Mouse (Mus musculus): ENCODE measurements around the gene Mcat. TPM values are rescaled to one million over a fixed set of nuclear protein-coding genes. Genes with fewer than 3 reads are reported as not detected.

Gene Mcat
- polyA plus RNA-seq, 1 experiment from 2014 or later: 43.1 TPM

- ATAC-seq (ENCODE audit: insufficient read depth): no peak
- DNase-seq: no peak
- WGBS: 54% methylated on average over 8 of the region's 8 CpGs
- peak overlapping the region; percentile 97 for H3K4me2 ChIP-seq
- peaks cover 10% of the 10 kb centered on the region for H3K36me3 ChIP-seq (ENCODE audit: insufficient read depth)
- no peaks in the 10 kb centered on the region for H3K4me1 ChIP-seq (ENCODE audit: insufficient read depth)
- H3K27ac ChIP-seq (ENCODE audit: low read depth): peak overlapping the region; percentile 42; the same call in 1 of the 2 replicates
- TF ChIP-seq CTCF (IDR thresholded peaks at IDR 0.05; ENCODE audit: low read depth): no peak
- peak overlapping the region; percentile 79; the same call in 1 of the 2 replicates for H3K4me3 ChIP-seq (ENCODE audit: low read depth, low read length)
- peak overlapping the region; percentile 44 for H3K9ac ChIP-seq
- H3K9me3 ChIP-seq (ENCODE audit: low read depth, low read length): no peaks in the 10 kb centered on the region
- no peaks in the 10 kb centered on the region for H3K27me3 ChIP-seq (ENCODE audit: insufficient read depth, low read length)
These were observed 28.9 kb upstream of the Mcat start for GRCm38 (mm10) chr15:83592260-83593188.

- 77% methylated on average over 6 of the region's 6 CpGs for WGBS
- no peak for ATAC-seq (ENCODE audit: insufficient read depth)
- no peak for DNase-seq
- H3K36me3 ChIP-seq (ENCODE audit: insufficient read depth): peaks cover 18% of the 10 kb centered on the region
- H3K27me3 ChIP-seq (ENCODE audit: insufficient read depth, low read length): no peaks in the 10 kb centered on the region
- H3K4me1 ChIP-seq (ENCODE audit: insufficient read depth): no peaks in the 10 kb centered on the region
- no peak overlapping the region; the same call in 1 of the 2 replicates for H3K4me2 ChIP-seq
- no peak overlapping the region for H3K4me3 ChIP-seq (ENCODE audit: low read depth, low read length)
- TF ChIP-seq CTCF (IDR thresholded peaks at IDR 0.05; ENCODE audit: low read depth): no peak
- no peaks in the 10 kb centered on the region for H3K9me3 ChIP-seq (ENCODE audit: low read depth, low read length)
- H3K27ac ChIP-seq (ENCODE audit: low read depth): no peak overlapping the region; the same call in 1 of the 2 replicates
- no peak overlapping the region for H3K9ac ChIP-seq
These were observed 28.2 kb upstream of the Mcat start for GRCm38 (mm10) chr15:83591758-83592157.

GRCm38 (mm10) chr15:83590841-83591240 is 27.3 kb upstream of the Mcat start:
- Histone ChIP-seq H3K4me2 (no peak overlapping the region), H3K9me3 (ENCODE audit: low read depth, low read length) (no peaks in the 10 kb centered on the region), H3K27ac (ENCODE audit: low read depth) (no peak overlapping the region), H3K4me3 (ENCODE audit: low read depth, low read length) (no peak overlapping the region), H3K36me3 (ENCODE audit: insufficient read depth) (peaks cover 27% of the 10 kb centered on the region), H3K27me3 (ENCODE audit: insufficient read depth, low read length) (no peaks in the 10 kb centered on the region), H3K9ac (no peak overlapping the region), H3K4me1 (ENCODE audit: insufficient read depth) (no peaks in the 10 kb centered on the region)
- WGBS: 90% methylated on average over 4 of the region's 4 CpGs
- no peak for DNase-seq
- ATAC-seq (ENCODE audit: insufficient read depth): no peak
- no peak for TF ChIP-seq CTCF (IDR thresholded peaks at IDR 0.05; ENCODE audit: low read depth)

- H3K4me3 ChIP-seq (ENCODE audit: low read depth, low read length): no peak overlapping the region
- 84% methylated on average over 6 of the region's 6 CpGs for whole genome bisulfite sequencing
- H3K27ac ChIP-seq (ENCODE audit: low read depth): no peak overlapping the region
- H3K27me3 ChIP-seq (ENCODE audit: insufficient read depth, low read length): no peaks in the 10 kb centered on the region
- no peak for DNase-seq
- H3K4me1 ChIP-seq (ENCODE audit: insufficient read depth): no peaks in the 10 kb centered on the region
- no peaks in the 10 kb centered on the region for H3K9me3 ChIP-seq (ENCODE audit: low read depth, low read length)
- ATAC-seq (ENCODE audit: insufficient read depth): no peak
- H3K4me2 ChIP-seq: no peak overlapping the region
- peaks cover 84% of the 10 kb centered on the region for H3K36me3 ChIP-seq (ENCODE audit: insufficient read depth)
- no peak for TF ChIP-seq CTCF (IDR thresholded peaks at IDR 0.05; ENCODE audit: low read depth)
- no peak overlapping the region for H3K9ac ChIP-seq
These were observed 21.2 kb upstream of the Mcat start for GRCm38 (mm10) chr15:83584741-83585220.

GRCm38 (mm10) chr15:83583419-83584156 is 20.0 kb upstream of the Mcat start:
- Histone ChIP-seq H3K9me3 (ENCODE audit: low read depth, low read length) (no peaks in the 10 kb centered on the region), H3K36me3 (ENCODE audit: insufficient read depth) (peaks cover 95% of the 10 kb centered on the region), H3K4me1 (ENCODE audit: insufficient read depth) (no peaks in the 10 kb centered on the region), H3K4me3 (ENCODE audit: low read depth, low read length) (no peak overlapping the region), H3K9ac (no peak overlapping the region), H3K4me2 (no peak overlapping the region), H3K27ac (ENCODE audit: low read depth) (no peak overlapping the region), H3K27me3 (ENCODE audit: insufficient read depth, low read length) (no peaks in the 10 kb centered on the region)
- WGBS: 79% methylated on average over 8 of the region's 8 CpGs
- DNase-seq: peak; percentile 53
- ATAC-seq (ENCODE audit: insufficient read depth): no peak
- peak; percentile 49 for TF ChIP-seq CTCF (IDR thresholded peaks at IDR 0.05; ENCODE audit: low read depth)

GRCm38 (mm10) chr15:83582931-83583330 is 19.3 kb upstream of the Mcat start:
- no peak overlapping the region for H3K4me3 ChIP-seq (ENCODE audit: low read depth, low read length)
- no peaks in the 10 kb centered on the region for H3K9me3 ChIP-seq (ENCODE audit: low read depth, low read length)
- no peak overlapping the region for H3K27ac ChIP-seq (ENCODE audit: low read depth)
- peaks cover 94% of the 10 kb centered on the region for H3K36me3 ChIP-seq (ENCODE audit: insufficient read depth)
- DNase-seq (no peak), ATAC-seq (ENCODE audit: insufficient read depth) (no peak)
- no peaks in the 10 kb centered on the region for H3K4me1 ChIP-seq (ENCODE audit: insufficient read depth)
- H3K9ac ChIP-seq: no peak overlapping the region
- 68% methylated on average over 4 of the region's 4 CpGs for WGBS
- no peak overlapping the region for H3K4me2 ChIP-seq
- no peak for TF ChIP-seq CTCF (IDR thresholded peaks at IDR 0.05; ENCODE audit: low read depth)
- no peaks in the 10 kb centered on the region for H3K27me3 ChIP-seq (ENCODE audit: insufficient read depth, low read length)

- DNase-seq: no peak
- TF ChIP-seq CTCF (IDR thresholded peaks at IDR 0.05; ENCODE audit: low read depth): no peak
These were observed 13.1 kb upstream of the Mcat start for GRCm38 (mm10) chr15:83576651-83577050.

More at GRCm38 (mm10) chr15:83576651-83577050, 13.1 kb upstream of the Mcat start:
- WGBS: 83% methylated on average over 9 of the region's 9 CpGs
- Histone ChIP-seq H3K27me3 (ENCODE audit: insufficient read depth, low read length) (no peaks in the 10 kb centered on the region), H3K9ac (no peak overlapping the region), H3K36me3 (ENCODE audit: insufficient read depth) (peaks cover 71% of the 10 kb centered on the region), H3K27ac (ENCODE audit: low read depth) (no peak overlapping the region), H3K4me1 (ENCODE audit: insufficient read depth) (no peaks in the 10 kb centered on the region), H3K4me2 (no peak overlapping the region), H3K9me3 (ENCODE audit: low read depth, low read length) (no peaks in the 10 kb centered on the region), H3K4me3 (ENCODE audit: low read depth, low read length) (no peak overlapping the region)
- ATAC-seq (ENCODE audit: insufficient read depth): no peak

Measured in lung, embryonic 14.5 days (tissue).